In the genomic region with DNA sequence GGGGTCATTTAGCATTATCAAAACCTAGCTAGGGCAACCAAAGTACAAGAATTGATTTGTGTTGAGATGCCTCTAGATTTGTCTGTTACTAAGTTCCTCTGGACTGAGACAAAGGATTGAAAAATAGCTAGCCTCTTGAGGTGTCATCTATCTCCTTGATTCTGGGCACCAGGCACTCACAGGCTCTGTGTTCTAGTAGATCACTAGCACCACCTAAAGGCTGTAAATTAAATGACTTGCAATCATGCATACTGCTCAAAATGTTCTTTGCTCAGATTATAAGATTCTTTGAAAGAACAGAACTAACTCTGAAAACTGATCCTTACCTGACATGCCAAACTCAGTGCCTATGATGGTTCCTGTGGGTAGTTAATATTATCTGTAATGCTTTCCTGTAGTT, we compare ENCODE assay signal across 11 mouse cellular contexts. TPM values are rescaled to one million over a fixed set of nuclear protein-coding genes. Genes with fewer than 3 reads are reported as not detected.
DNase-seq lines count a peak whose midpoint lies in the region; ATAC-seq and TF ChIP-seq lines count a peak whose summit lies in the region.
"Had no signal": no experiment of that assay in that cellular context is flagged by ENCODE, and none has a peak within 500 bp of the region (broad histone marks: within the 10 kb centered on the region; RNA-seq: fewer than 3 reads in every experiment).

No protein-coding gene starts in this region.

- no peak for TF ChIP-seq EP300 in liver, postnatal 0 days (IDR thresholded peaks at IDR 0.05; ENCODE audit: low read depth)

- no peak overlapping the region for H3K27ac ChIP-seq in gastrocnemius, adult 2 months
- H3K27ac ChIP-seq in liver, postnatal 0 days (ENCODE audit: low read depth) = no peak overlapping the region
- no peak overlapping the region for H3K27ac ChIP-seq in liver, embryonic 12.5 days
- H3K27ac ChIP-seq: liver, embryonic 14.5 days had no signal

- no peaks in the 10 kb centered on the region for H3K36me3 ChIP-seq in liver, postnatal 0 days (replicated peaks; ENCODE audit: insufficient read depth, low read length)
- no peaks in the 10 kb centered on the region for H3K36me3 ChIP-seq in liver, embryonic 12.5 days

- intact Hi-C loops in gastrocnemius, adult 2 months (cut with DNase I) = loop anchor here (2.0 kb wide), 1 partner anchor 411 kb away; no protein-coding TSS in a partner anchor
- intact Hi-C loops in gastrocnemius, postnatal 14 days (cut with DNase I; ENCODE audit: low total_unique reads) = no loop called here

- no peak overlapping the region for H3K4me3 ChIP-seq in gastrocnemius, adult 2 months
- H3K4me3 ChIP-seq in liver, postnatal 0 days (ENCODE audit: low read depth, low read length) = no peak overlapping the region
- no peak overlapping the region for H3K4me3 ChIP-seq in liver, embryonic 12.5 days

- TF ChIP-seq CTCF in gastrocnemius, adult 2 months (IDR thresholded peaks at IDR 0.05) = peak; percentile 62
- peak; percentile 51 for TF ChIP-seq CTCF in liver, postnatal 0 days (IDR thresholded peaks at IDR 0.05; ENCODE audit: low read depth)

- H3K4me2 ChIP-seq in liver, postnatal 0 days (ENCODE audit: low read depth, low read length) = no peak overlapping the region
- H3K4me2 ChIP-seq in liver, embryonic 12.5 days = no peak overlapping the region

- H3K9me3 ChIP-seq in liver, postnatal 0 days (ENCODE audit: low read length) = no peaks in the 10 kb centered on the region
- H3K9me3 ChIP-seq in liver, embryonic 12.5 days (replicated peaks) = no peaks in the 10 kb centered on the region

- no peak for DNase-seq in gastrocnemius, adult 2 months
- no peak for DNase-seq in gastrocnemius, postnatal 14 days
- DNase-seq in liver, postnatal 0 days = no peak
- peak; percentile 37 for DNase-seq in brain, adult 2 months (ENCODE audit: low read depth, low spot score)
- peak; percentile 34 for DNase-seq in retina, embryonic 14.5 days (ENCODE audit: low spot score)
- DNase-seq in cerebellum, postnatal 36 days = no peak
- DNase-seq: layer of hippocampus, postnatal 36 days had no signal

- no peaks in the 10 kb centered on the region for H3K27me3 ChIP-seq in liver, postnatal 0 days (ENCODE audit: insufficient read depth, low read length)
- H3K27me3 ChIP-seq in liver, embryonic 12.5 days (replicated peaks) = no peaks in the 10 kb centered on the region

- H3K9ac ChIP-seq in liver, postnatal 0 days (replicated peaks) = no peak overlapping the region
- no peak overlapping the region for H3K9ac ChIP-seq in liver, embryonic 12.5 days
- H3K9ac ChIP-seq: liver, embryonic 14.5 days had no signal

- no peak for ATAC-seq in liver, postnatal 0 days
- ATAC-seq in liver, embryonic 12.5 days = no peak
- no peak for ATAC-seq in inflammation-experienced regulatory T-cells, adult 6 months
- ATAC-seq: hindbrain, embryonic 16.5 days had no signal

- no peaks in the 10 kb centered on the region for H3K4me1 ChIP-seq in liver, postnatal 0 days (ENCODE audit: insufficient read depth)
- H3K4me1 ChIP-seq in liver, embryonic 12.5 days = no peaks in the 10 kb centered on the region

RNA-seq across cellular contexts. Expression of gene Maob, which starts 43.1 kb away (rescaled TPM):
- total RNA-seq in gastrocnemius, adult 2 months (2021) = 1 to 10 TPM; 6.4 to 9.7 TPM
- total RNA-seq in gastrocnemius, postnatal 14 days (2021) = 1 to 10 TPM; 1.7 to 2.1 TPM
- polyA plus RNA-seq in liver, postnatal 0 days (2015; fragmentation: Nextera tagmentation; extraction: Ambion mirVana) = 74.5 and 76.7 TPM in 2 replicates
- polyA plus RNA-seq in liver, embryonic 12.5 days (2016; fragmentation: Nextera tagmentation; extraction: Ambion mirVana) = 24.2 and 25.2 TPM in 2 replicates
- not detected for polyA plus RNA-seq in inflammation-experienced regulatory T-cells, adult 6 months (2017; shearing (Covaris generic))

RNA-seq across cellular contexts. Expression of gene Ndp, which starts 51.3 kb away (rescaled TPM):
- not detected for total RNA-seq in gastrocnemius, adult 2 months (2021)
- under 1 TPM in 1 of 2 experiments, not detected in 1; 0.21 TPM for total RNA-seq in gastrocnemius, postnatal 14 days (2021)
- polyA plus RNA-seq in liver, postnatal 0 days (2015; fragmentation: Nextera tagmentation; extraction: Ambion mirVana) = not detected in 2 replicates
- 0.06 TPM in 1 of 2 replicates, not detected in the other for polyA plus RNA-seq in liver, embryonic 12.5 days (2016; fragmentation: Nextera tagmentation; extraction: Ambion mirVana)
- polyA plus RNA-seq in inflammation-experienced regulatory T-cells, adult 6 months (2017; shearing (Covaris generic)) = not detected
- polyA plus RNA-seq: liver, embryonic 14.5 days had no signal

Comparison
In these comparisons a context has a peak if more than half of its experiments do, and no peak if none do; other contexts are left out.
1. DNase-seq: peak in brain, adult 2 months (single experiment) and retina, embryonic 14.5 days (single experiment); none in gastrocnemius, adult 2 months (single experiment), gastrocnemius, postnatal 14 days (single experiment), liver, postnatal 0 days (single experiment) and cerebellum, postnatal 36 days (0 of 2).
2. RNA of gene Maob, which starts 43.1 kb away (polyA plus RNA-seq): 74.5 to 76.7 TPM in liver, postnatal 0 days and 24.2 to 25.2 TPM in liver, embryonic 12.5 days; not detected in inflammation-experienced regulatory T-cells, adult 6 months; every median in the first group is over 10 times any median in the second.